Mouse (Mus musculus) small intestine, adult 2 months (tissue): ENCODE data around the gene Sephs1. TPM values are rescaled to one million over a fixed set of nuclear protein-coding genes. Genes with fewer than 3 reads are reported as not detected.

Source experiments
- H3K27ac ChIP-seq: fragments of 200-500 bp; 2 replicates; pipeline ENCODE4 v1.5.1; 2012; ENCODE audit warnings: low read depth, low read length, control low read depth, inconsistent platforms; ENCODE audit not compliant: insufficient read depth
- H3K27me3 ChIP-seq: fragments of 200-500 bp; 2 replicates; pipeline ENCODE4 v1.6.1; 2012; ENCODE audit warnings: mild to moderate bottlenecking, moderate library complexity, low read length, inconsistent platforms; ENCODE audit not compliant: control insufficient read depth, insufficient read depth
- H3K36me3 ChIP-seq: fragments of 200-500 bp; 2 replicates; pipeline ENCODE4 v1.6.1; 2012; ENCODE audit warnings: mild to moderate bottlenecking, low read length, control low read depth, inconsistent platforms; ENCODE audit not compliant: control insufficient read depth, insufficient read depth
- H3K4me1 ChIP-seq: fragments of 200-500 bp; 2 replicates; pipeline ENCODE4 v1.6.1; 2012; ENCODE audit warnings: low read length, inconsistent platforms, mixed read lengths; ENCODE audit not compliant: control insufficient read depth, insufficient read depth, insufficient read length
- H3K4me3 ChIP-seq: fragments of 200-500 bp; 2 replicates; pipeline ENCODE4 v1.5.1; 2012; ENCODE audit warnings: low read depth, mild to moderate bottlenecking, control low read depth, inconsistent platforms, low read length, moderate library complexity
- CTCF ChIP-seq: fragments of 200-500 bp; IDR thresholded peaks from 2 replicates; pipeline ENCODE4 v1.5.1; 2012; ENCODE audit warnings: low read depth, mild to moderate bottlenecking, control low read depth, inconsistent platforms, low read length, moderate library complexity, mixed read lengths; ENCODE audit not compliant: insufficient replicate concordance, insufficient read length; ENCODE audit errors: extremely low read depth
- POLR2A ChIP-seq: fragments of 200-500 bp; IDR thresholded peaks from 2 replicates; pipeline ENCODE4 v1.6.1; 2012; ENCODE audit warnings: low read depth, mild to moderate bottlenecking, control low read depth, inconsistent platforms, low read length, moderate library complexity
- WGBS: fragments of 180-500 bp; shearing (Covaris S2); methylation state at CpG from one replicate; pipeline ENCODE4 v1.1.7; 2018; 5-methylcytosine and 5-hydroxymethylcytosine counted together
- polyA plus RNA-seq: library from polyadenylated mRNA; depleted of rRNA; stranded (reverse); fragments of >200 nt; gene quantifications from 2 replicates; pipeline ENCODE4 v1.2.3, GENCODE M21; 2012; rRNA removed

The Sephs1 gene
- polyA plus RNA-seq: 5.3 and 12.1 TPM in 2 replicates

DNA sequence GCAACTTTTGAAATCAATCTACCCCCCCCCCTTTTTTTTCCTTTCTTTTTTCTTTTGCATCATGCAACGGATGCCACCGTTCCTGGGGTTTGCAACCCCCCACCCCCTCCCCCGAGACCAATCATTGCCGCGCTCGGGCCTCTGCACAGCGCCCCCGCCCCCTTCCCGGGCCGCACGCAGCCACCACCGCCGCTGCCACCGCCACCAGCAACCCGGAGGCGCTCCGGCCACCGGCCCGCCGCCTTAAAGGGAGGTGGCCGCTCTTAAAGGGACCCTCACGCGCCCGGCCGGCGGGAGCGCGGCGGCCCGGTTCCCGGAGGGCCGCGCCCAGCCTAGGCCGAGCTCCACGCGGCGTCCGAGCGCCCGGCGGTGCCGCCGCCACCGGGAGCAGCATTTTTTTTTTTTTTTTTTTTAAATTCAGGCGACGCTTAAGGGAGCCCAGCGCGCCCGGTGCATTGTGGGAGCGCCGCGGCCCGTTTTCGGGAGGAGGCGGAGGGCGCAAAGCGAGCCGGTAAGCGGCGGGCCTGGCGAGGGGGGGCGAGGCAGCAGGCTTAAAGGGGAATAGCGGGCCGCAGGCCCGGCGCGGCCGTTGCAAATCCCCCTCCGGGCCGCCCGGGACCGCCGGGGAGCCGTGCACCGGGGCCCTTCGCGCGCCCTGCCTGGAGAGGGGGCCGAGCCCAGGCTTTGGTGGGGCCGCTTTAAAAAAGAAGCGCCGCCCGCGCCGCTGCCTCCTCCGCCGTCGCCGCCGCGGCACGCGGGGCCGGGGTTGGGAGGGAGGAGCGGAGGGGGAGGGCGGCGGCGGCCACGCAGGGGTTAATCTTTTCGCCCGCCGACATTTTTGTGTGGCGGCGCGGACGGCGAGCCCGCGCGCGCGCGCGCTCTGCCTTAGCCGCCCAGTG lies at the start of gene Sephs1:
TSS of gene Sephs1 (plus strand) at position 215 of the 899 bp plus-strand sequence.
- Histone ChIP-seq H3K27me3 (no peaks in the 10 kb centered on the region), H3K4me3 (peak within 1 kb of the TSS; percentile 86), H3K36me3 (peaks cover 8% of the 10 kb centered on the region; the same call in 1 of the 2 replicates), H3K4me1 (no peaks in the 10 kb centered on the region), H3K27ac (peak within 1 kb of the TSS; percentile 63)
- under 1% methylated on average over 97 of the region's 115 CpGs for WGBS
- TF ChIP-seq POLR2A: peak; percentile 42; the same call in 1 of the 2 replicates
- TF ChIP-seq CTCF: no peak

DNA sequence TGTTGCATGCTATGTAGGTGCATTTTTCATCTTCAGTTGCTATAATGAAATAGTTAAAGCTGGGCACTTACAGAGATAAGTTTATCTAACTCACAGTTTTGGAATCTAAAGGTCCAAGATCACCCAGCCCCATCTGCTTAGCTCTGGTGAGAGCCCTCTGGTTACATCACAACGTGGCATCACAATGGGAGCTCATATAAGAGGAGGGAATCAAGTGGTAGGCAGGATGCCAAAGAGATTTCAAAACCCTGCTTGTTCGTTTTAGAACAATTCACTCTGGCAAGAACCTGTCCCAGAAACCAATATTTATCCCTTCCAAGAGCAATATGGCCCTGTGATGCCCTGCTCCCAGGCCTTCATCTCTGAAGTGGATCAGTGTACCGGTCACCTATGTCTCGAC lies 49.2 kb upstream of the Sephs1 start:
- 55% methylated on average over 4 of the region's 4 CpGs for WGBS
- H3K27ac ChIP-seq: no peak overlapping the region
- H3K36me3 ChIP-seq: no peaks in the 10 kb centered on the region
- H3K4me1 ChIP-seq: peaks cover 21% of the 10 kb centered on the region
- no peak for TF ChIP-seq CTCF
- TF ChIP-seq POLR2A: no peak
- H3K27me3 ChIP-seq: no peaks in the 10 kb centered on the region
- H3K4me3 ChIP-seq: no peak overlapping the region

DNA sequence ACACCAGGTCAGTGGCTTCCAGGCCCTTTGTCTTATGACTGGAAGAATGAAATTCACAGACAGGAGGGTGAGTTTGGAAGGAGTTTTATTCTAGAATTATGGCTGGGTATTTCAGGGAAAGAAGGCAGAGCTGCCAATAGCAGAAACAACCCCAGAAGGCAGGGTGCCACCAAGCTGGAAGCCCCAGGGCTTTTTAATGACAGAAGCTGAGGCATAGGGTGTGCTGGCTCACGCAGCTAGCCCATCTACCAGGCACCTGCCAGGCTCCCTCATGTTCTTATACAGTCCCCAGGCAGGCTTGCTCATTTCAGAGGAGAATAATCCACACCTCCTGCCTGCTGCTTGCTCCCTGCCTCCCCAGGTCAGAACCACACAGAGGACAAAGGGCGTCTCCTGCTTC lies 31.9 kb upstream of the Sephs1 start:
- WGBS: 82% methylated on average over 2 of the region's 2 CpGs
- TF ChIP-seq POLR2A (no peak), CTCF (no peak)

DNA sequence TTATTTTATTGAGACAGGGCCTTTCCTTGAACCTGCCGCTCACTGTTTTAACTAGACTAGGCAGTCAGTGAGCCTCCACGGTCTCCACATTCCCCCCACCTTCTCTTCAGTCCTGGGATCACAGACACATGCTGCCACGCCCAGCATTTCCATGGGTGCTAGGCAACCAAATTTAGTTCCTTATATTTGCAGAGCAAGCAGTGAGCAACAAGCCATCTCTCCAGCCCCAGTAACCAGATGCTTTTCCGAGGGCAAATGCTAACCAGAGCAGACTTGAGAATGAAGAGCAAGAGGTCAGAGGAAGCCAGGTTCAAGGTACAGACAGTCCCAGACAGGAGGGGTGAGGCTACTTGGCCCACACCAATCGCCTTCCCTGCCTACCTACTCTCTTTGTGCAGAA lies 24.2 kb upstream of the Sephs1 start:
- Histone ChIP-seq H3K36me3 (no peaks in the 10 kb centered on the region), H3K27me3 (no peaks in the 10 kb centered on the region), H3K27ac (no peak overlapping the region), H3K4me1 (0 out of 2 replicates have a peak, but pooled peaks cover 3% of the 10 kb centered on the region), H3K4me3 (no peak overlapping the region)
- WGBS: 27% methylated on average over 5 of the region's 5 CpGs
- no peak for TF ChIP-seq POLR2A
- TF ChIP-seq CTCF: no peak

More for the DNA sequence above, 31.9 kb upstream of the Sephs1 start:
- no peaks in the 10 kb centered on the region for H3K36me3 ChIP-seq
- H3K4me1 ChIP-seq: no peaks in the 10 kb centered on the region
- no peaks in the 10 kb centered on the region for H3K27me3 ChIP-seq
- no peak overlapping the region for H3K27ac ChIP-seq
- H3K4me3 ChIP-seq: no peak overlapping the region

DNA sequence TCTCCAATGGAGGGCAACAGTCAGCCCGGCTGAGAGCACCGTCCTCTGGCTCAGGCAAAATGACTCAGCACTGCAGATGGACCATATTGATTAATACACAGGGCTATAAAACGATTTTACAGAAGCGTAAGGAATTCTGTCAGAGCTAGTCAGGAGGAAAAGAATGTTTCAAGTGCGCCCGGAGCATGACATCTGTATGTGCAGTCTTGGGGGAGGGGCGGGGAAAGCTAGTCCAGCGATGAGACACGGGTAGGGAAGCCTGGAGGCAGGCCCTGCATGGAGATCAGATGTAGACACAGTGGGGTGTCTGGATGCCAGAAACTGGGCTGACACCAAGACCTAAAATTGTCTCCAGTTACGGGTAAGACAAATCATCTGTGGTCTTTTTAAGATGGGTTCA lies 23.2 kb upstream of the Sephs1 start:
- WGBS: 45% methylated on average over 10 of the region's 10 CpGs
- Histone ChIP-seq H3K36me3 (no peaks in the 10 kb centered on the region), H3K27me3 (no peaks in the 10 kb centered on the region), H3K4me3 (no peak overlapping the region), H3K4me1 (0 out of 2 replicates have a peak, but pooled peaks cover 3% of the 10 kb centered on the region), H3K27ac (no peak overlapping the region)
- TF ChIP-seq CTCF (no peak), POLR2A (no peak)

DNA sequence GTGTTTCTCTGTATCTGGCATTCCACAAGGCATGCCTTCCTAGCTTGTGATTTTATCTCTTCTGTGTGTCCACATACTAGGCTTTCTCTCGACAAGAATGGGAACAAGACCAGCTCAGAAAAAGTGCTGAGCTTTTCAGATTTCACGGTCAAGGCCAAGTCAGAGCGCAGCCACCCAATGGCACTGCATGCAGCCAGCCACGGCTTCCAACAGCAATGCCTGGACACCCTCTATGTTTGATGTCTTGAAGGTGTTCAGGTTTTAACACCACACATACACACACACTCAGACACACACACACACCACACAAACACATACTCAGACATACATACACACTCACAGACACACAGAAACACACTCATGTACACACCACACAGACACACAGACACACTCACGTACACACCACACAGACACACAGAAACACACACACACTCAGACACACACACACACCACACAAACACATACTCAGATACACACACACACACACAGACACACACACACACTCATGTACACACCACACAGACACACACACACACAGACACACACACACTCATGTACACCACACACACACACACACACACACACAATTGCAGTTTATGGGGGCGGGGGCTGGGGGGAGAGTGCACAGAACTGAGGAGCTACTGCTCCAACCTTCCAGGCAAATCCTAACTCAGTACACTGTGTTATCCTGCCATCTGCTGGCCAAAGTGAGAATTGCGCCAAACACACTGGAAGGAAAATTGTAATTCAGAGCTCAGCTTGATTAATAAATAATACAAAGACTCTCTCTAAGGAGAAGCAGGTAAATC lies 17.2 kb upstream of the Sephs1 start:
- Histone ChIP-seq H3K4me1 (no peaks in the 10 kb centered on the region), H3K27me3 (no peaks in the 10 kb centered on the region), H3K36me3 (no peaks in the 10 kb centered on the region), H3K4me3 (no peak overlapping the region), H3K27ac (no peak overlapping the region)
- 38% methylated on average over 7 of the region's 7 CpGs for WGBS
- TF ChIP-seq POLR2A: no peak
- no peak for TF ChIP-seq CTCF
